27 mouse cellular contexts compared by ENCODE assay signal in the genomic region with DNA sequence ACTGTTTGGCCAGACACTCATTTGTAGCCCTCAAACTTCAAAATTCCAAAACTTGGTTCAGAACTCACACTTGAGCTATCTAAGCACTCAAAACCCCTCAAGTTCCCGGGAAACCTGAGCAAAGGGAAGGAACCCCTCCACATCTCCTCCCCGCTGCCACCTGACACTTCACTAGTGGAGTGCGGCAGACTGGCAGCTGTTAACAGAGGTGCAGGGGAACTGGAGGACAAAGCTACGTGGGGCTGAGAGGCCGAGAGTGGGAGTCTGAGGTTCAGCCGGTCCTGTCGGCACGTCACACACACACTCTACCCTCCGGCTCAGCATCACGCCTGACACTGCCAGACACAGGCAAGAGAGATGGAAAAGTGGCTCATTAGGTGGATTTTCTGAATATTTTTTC. TPM values are rescaled to one million over a fixed set of nuclear protein-coding genes. Genes with fewer than 3 reads are reported as not detected.
DNase-seq lines count a peak whose midpoint lies in the region; ATAC-seq and TF ChIP-seq lines count a peak whose summit lies in the region.
"Had no signal": no experiment of that assay in that cellular context is flagged by ENCODE, and none has a peak within 500 bp of the region (broad histone marks: within the 10 kb centered on the region; RNA-seq: fewer than 3 reads in every experiment).

No protein-coding gene starts in this region.

- H3K9me3 ChIP-seq in heart, embryonic 10.5 days: no peaks in the 10 kb centered on the region
- no peaks in the 10 kb centered on the region for H3K9me3 ChIP-seq in heart, postnatal 0 days (replicated peaks; ENCODE audit: control insufficient read depth, low read length)
- no peaks in the 10 kb centered on the region for H3K9me3 ChIP-seq in stomach, embryonic 15.5 days
- no peaks in the 10 kb centered on the region for H3K9me3 ChIP-seq in stomach, postnatal 0 days (ENCODE audit: control insufficient read depth, low read length)
- H3K9me3 ChIP-seq in hindbrain, embryonic 12.5 days (replicated peaks): no peaks in the 10 kb centered on the region
- no peaks in the 10 kb centered on the region for H3K9me3 ChIP-seq in hindbrain, embryonic 10.5 days
- H3K9me3 ChIP-seq: embryonic facial prominence, embryonic 12.5 days; hindbrain, embryonic 13.5 days; midbrain, embryonic 10.5 days had no signal

- H3K4me3 ChIP-seq in heart, embryonic 10.5 days: no peak overlapping the region
- H3K4me3 ChIP-seq in heart, postnatal 0 days (ENCODE audit: low read depth, low read length): no peak overlapping the region
- no peak overlapping the region for H3K4me3 ChIP-seq in stomach, embryonic 15.5 days (replicated peaks)
- H3K4me3 ChIP-seq in stomach, postnatal 0 days (ENCODE audit: low read depth, low read length): no peak overlapping the region
- no peak overlapping the region for H3K4me3 ChIP-seq in hindbrain, embryonic 12.5 days
- H3K4me3 ChIP-seq in hindbrain, embryonic 10.5 days: no peak overlapping the region
- H3K4me3 ChIP-seq: embryonic facial prominence, embryonic 12.5 days; erythroblast, embryonic 14.5 days; hindbrain, embryonic 13.5 days; midbrain, embryonic 10.5 days had no signal

- peaks cover 71% of the 10 kb centered on the region for H3K36me3 ChIP-seq in heart, embryonic 10.5 days
- H3K36me3 ChIP-seq in heart, postnatal 0 days (replicated peaks; ENCODE audit: control insufficient read depth, insufficient read depth, low read length): peaks cover 45% of the 10 kb centered on the region
- peaks cover 17% of the 10 kb centered on the region; the same call in 1 of the 2 replicates for H3K36me3 ChIP-seq in stomach, embryonic 15.5 days
- peaks cover 7% of the 10 kb centered on the region for H3K36me3 ChIP-seq in stomach, postnatal 0 days (ENCODE audit: control insufficient read depth, insufficient read depth, low read length)
- H3K36me3 ChIP-seq in hindbrain, embryonic 12.5 days: peaks cover 69% of the 10 kb centered on the region
- peaks cover 96% of the 10 kb centered on the region for H3K36me3 ChIP-seq in hindbrain, embryonic 10.5 days

- H3K9ac ChIP-seq in heart, postnatal 0 days (replicated peaks; ENCODE audit: low read depth, low read length): peak overlapping the region; percentile 26; the same call in 1 of the 2 replicates
- no peak overlapping the region for H3K9ac ChIP-seq in stomach, embryonic 15.5 days
- no peak overlapping the region for H3K9ac ChIP-seq in stomach, postnatal 0 days (ENCODE audit: low read length)
- H3K9ac ChIP-seq in hindbrain, embryonic 12.5 days: no peak overlapping the region
- H3K9ac ChIP-seq: embryonic facial prominence, embryonic 12.5 days; hindbrain, embryonic 13.5 days had no signal

- TF ChIP-seq CTCF in heart, postnatal 0 days (IDR thresholded peaks at IDR 0.05; ENCODE audit: low read depth): no peak
- no peak for TF ChIP-seq CTCF in stomach, postnatal 0 days (IDR thresholded peaks at IDR 0.05; ENCODE audit: low read depth)

- 47% methylated on average over 10 of the region's 10 CpGs for WGBS in heart, embryonic 10.5 days
- 35% methylated on average over 10 of the region's 10 CpGs for WGBS in heart, postnatal 0 days
- WGBS in stomach, embryonic 15.5 days: 75% methylated on average over 10 of the region's 10 CpGs
- WGBS in stomach, postnatal 0 days: 73% methylated on average over 10 of the region's 10 CpGs
- 93% methylated on average over 10 of the region's 10 CpGs for WGBS in hindbrain, embryonic 12.5 days
- 90% methylated on average over 10 of the region's 10 CpGs for WGBS in hindbrain, embryonic 10.5 days

- DNase-seq in heart, embryonic 10.5 days (ENCODE audit: low spot score): no peak
- DNase-seq in heart, adult 18-20 months: no peak
- peak; percentile 35 for DNase-seq in heart, postnatal 0 days (ENCODE audit: low spot score)
- no peak for DNase-seq in heart, adult 8-10 months (ENCODE audit: low spot score)
- DNase-seq in stomach, postnatal 0 days (ENCODE audit: low spot score): no peak
- DNase-seq in hindbrain, embryonic 10.5 days (ENCODE audit: low spot score): no peak
- DNase-seq: adrenal gland, adult 8-10 months; cerebellum, postnatal 10 days; gastrocnemius, postnatal 25 days; kidney, adult 8-10 months; retina, postnatal 1 day had no signal

- ATAC-seq in heart, postnatal 0 days (ENCODE audit: insufficient read depth, low read depth): 0 out of 2 replicates have a peak, but pooled peaks have one; percentile 16
- no peak for ATAC-seq in stomach, embryonic 15.5 days (ENCODE audit: insufficient read depth, low FRiP score, low read depth)
- ATAC-seq in stomach, postnatal 0 days (ENCODE audit: low FRiP score, low TSS enrichment): no peak
- no peak for ATAC-seq in hindbrain, embryonic 12.5 days (ENCODE audit: low FRiP score)
- ATAC-seq: CD4-positive, CD25-positive, alpha-beta regulatory T cell, adult 4 months; forebrain, embryonic 14.5 days; inflammation-experienced regulatory T-cells, adult 6 months; Patski had no signal

- no peaks in the 10 kb centered on the region for H3K27me3 ChIP-seq in heart, embryonic 10.5 days (ENCODE audit: insufficient read depth, poor library complexity, severe bottlenecking)
- no peaks in the 10 kb centered on the region for H3K27me3 ChIP-seq in heart, postnatal 0 days (ENCODE audit: control insufficient read depth, insufficient read depth, low read length)
- no peaks in the 10 kb centered on the region for H3K27me3 ChIP-seq in stomach, embryonic 15.5 days (replicated peaks)
- H3K27me3 ChIP-seq in stomach, postnatal 0 days (ENCODE audit: control insufficient read depth, insufficient read depth, low read length): no peaks in the 10 kb centered on the region
- no peaks in the 10 kb centered on the region for H3K27me3 ChIP-seq in hindbrain, embryonic 12.5 days
- no peaks in the 10 kb centered on the region for H3K27me3 ChIP-seq in hindbrain, embryonic 10.5 days (ENCODE audit: insufficient read depth, poor library complexity, severe bottlenecking)
- H3K27me3 ChIP-seq: embryonic facial prominence, embryonic 12.5 days; hindbrain, embryonic 13.5 days; Patski had no signal

- H3K4me2 ChIP-seq in heart, postnatal 0 days (ENCODE audit: low read depth, low read length): peak overlapping the region; percentile 38
- H3K4me2 ChIP-seq in stomach, embryonic 15.5 days: no peak overlapping the region
- H3K4me2 ChIP-seq in stomach, postnatal 0 days (replicated peaks; ENCODE audit: low read depth): no peak overlapping the region
- no peak overlapping the region for H3K4me2 ChIP-seq in hindbrain, embryonic 12.5 days (replicated peaks)
- H3K4me2 ChIP-seq: embryonic facial prominence, embryonic 12.5 days; hindbrain, embryonic 13.5 days had no signal

- H3K27ac ChIP-seq in heart, embryonic 10.5 days: peak overlapping the region; percentile 78
- H3K27ac ChIP-seq in heart, postnatal 0 days (ENCODE audit: low read depth): 0 out of 2 replicates have a peak overlapping the region, but pooled peaks have one; percentile 26
- peak overlapping the region; percentile 16; the same call in 1 of the 2 replicates for H3K27ac ChIP-seq in stomach, embryonic 15.5 days
- H3K27ac ChIP-seq in stomach, postnatal 0 days (replicated peaks): no peak overlapping the region
- no peak overlapping the region for H3K27ac ChIP-seq in hindbrain, embryonic 12.5 days
- no peak overlapping the region for H3K27ac ChIP-seq in hindbrain, embryonic 10.5 days
- H3K27ac ChIP-seq: embryonic facial prominence, embryonic 12.5 days; hindbrain, embryonic 13.5 days; midbrain, embryonic 10.5 days had no signal

- H3K4me1 ChIP-seq in heart, embryonic 10.5 days: peaks cover 72% of the 10 kb centered on the region
- peaks cover 41% of the 10 kb centered on the region for H3K4me1 ChIP-seq in heart, postnatal 0 days (ENCODE audit: control insufficient read depth, insufficient read depth)
- peaks cover 6% of the 10 kb centered on the region; the same call in 1 of the 2 replicates for H3K4me1 ChIP-seq in stomach, embryonic 15.5 days
- no peaks in the 10 kb centered on the region for H3K4me1 ChIP-seq in stomach, postnatal 0 days (replicated peaks; ENCODE audit: control insufficient read depth, insufficient read depth)
- peaks cover 5% of the 10 kb centered on the region; the same call in 1 of the 2 replicates for H3K4me1 ChIP-seq in hindbrain, embryonic 12.5 days
- H3K4me1 ChIP-seq in hindbrain, embryonic 10.5 days (replicated peaks): peaks cover 17% of the 10 kb centered on the region; the same call in 1 of the 2 replicates
- H3K4me1 ChIP-seq: embryonic facial prominence, embryonic 12.5 days had no signal

- no peak for TF ChIP-seq EP300 in heart, postnatal 0 days (IDR thresholded peaks at IDR 0.05; ENCODE audit: low read depth)
- TF ChIP-seq EP300 in stomach, postnatal 0 days (optimal IDR thresholded peaks at IDR 0.05): no peak

RNA-seq across cellular contexts. Expression of gene Wdr91, which starts 6.8 kb away (rescaled TPM):
- 12.6 and 13.0 TPM in 2 replicates for polyA plus RNA-seq in heart, embryonic 10.5 days (2016; fragmentation: Nextera tagmentation; extraction: Ambion mirVana)
- 10 to 100 TPM; 14.1 to 14.5 TPM for total RNA-seq in heart, adult 18-20 months (2021)
- 24.9 and 25.2 TPM in 2 replicates for total RNA-seq in heart, postnatal 0 days (2014; rRNA removed; ENCODE audit: low replicate concordance)
- polyA plus RNA-seq in heart, postnatal 0 days (2015; fragmentation: Nextera tagmentation; extraction: Ambion mirVana): 7.7 and 8.6 TPM in 2 replicates
- total RNA-seq in heart, adult 8-10 months (2022): 10 to 100 TPM; 11.6 to 15.9 (median 13.3) TPM
- 9.0 and 9.1 TPM in 2 replicates for polyA plus RNA-seq in stomach, embryonic 15.5 days (2015; fragmentation: Nextera tagmentation; extraction: Ambion mirVana)
- 4.5 and 5.0 TPM in 2 replicates for polyA plus RNA-seq in stomach, postnatal 0 days (2015; fragmentation: Nextera tagmentation; extraction: Ambion mirVana)
- polyA plus RNA-seq in hindbrain, embryonic 12.5 days (2016; fragmentation: Nextera tagmentation; extraction: Ambion mirVana): 13.1 and 13.6 TPM in 2 replicates
- 13.5 and 14.3 TPM in 2 replicates for polyA plus RNA-seq in hindbrain, embryonic 10.5 days (2016; fragmentation: Nextera tagmentation; extraction: Ambion mirVana)

RNA-seq across cellular contexts. Expression of gene Stra8, which starts 16.1 kb away (rescaled TPM):
- polyA plus RNA-seq in heart, embryonic 10.5 days (2016; fragmentation: Nextera tagmentation; extraction: Ambion mirVana): not detected in 2 replicates
- not detected for total RNA-seq in heart, adult 18-20 months (2021)
- total RNA-seq in heart, postnatal 0 days (2014; rRNA removed; ENCODE audit: low replicate concordance): not detected in 2 replicates
- not detected in 2 replicates for polyA plus RNA-seq in heart, postnatal 0 days (2015; fragmentation: Nextera tagmentation; extraction: Ambion mirVana)
- total RNA-seq in heart, adult 8-10 months (2022): not detected
- polyA plus RNA-seq in stomach, embryonic 15.5 days (2015; fragmentation: Nextera tagmentation; extraction: Ambion mirVana): not detected in 2 replicates
- 0.10 TPM in 1 of 2 replicates, not detected in the other for polyA plus RNA-seq in stomach, postnatal 0 days (2015; fragmentation: Nextera tagmentation; extraction: Ambion mirVana)
- polyA plus RNA-seq in hindbrain, embryonic 12.5 days (2016; fragmentation: Nextera tagmentation; extraction: Ambion mirVana): not detected in 2 replicates
- not detected in 2 replicates for polyA plus RNA-seq in hindbrain, embryonic 10.5 days (2016; fragmentation: Nextera tagmentation; extraction: Ambion mirVana)
- total RNA-seq: adrenal gland, adult 8-10 months; gastrocnemius, postnatal 25 days; layer of hippocampus, postnatal 10 days; midbrain, postnatal 0 days had no signal
- polyA plus RNA-seq: embryonic facial prominence, embryonic 12.5 days; erythroblast, embryonic 14.5 days; forebrain, embryonic 14.5 days; hindbrain, embryonic 13.5 days; inflammation-experienced regulatory T-cells, adult 6 months; limb, embryonic 11.5 days; liver, embryonic 16.5 days; midbrain, embryonic 10.5 days; midbrain, postnatal 0 days; Patski; stomach, embryonic 16.5 days; urinary bladder, adult 2 months had no signal

RNA-seq across cellular contexts. Expression of gene Cyren, which starts 26.0 kb away (rescaled TPM):
- polyA plus RNA-seq in heart, embryonic 10.5 days (2016; fragmentation: Nextera tagmentation; extraction: Ambion mirVana): 13.7 and 16.5 TPM in 2 replicates
- 1 to 10 TPM; 3.6 to 5.2 TPM for total RNA-seq in heart, adult 18-20 months (2021)
- 1.7 and 6.3 TPM in 2 replicates for total RNA-seq in heart, postnatal 0 days (2014; rRNA removed; ENCODE audit: low replicate concordance)
- 6.1 and 6.3 TPM in 2 replicates for polyA plus RNA-seq in heart, postnatal 0 days (2015; fragmentation: Nextera tagmentation; extraction: Ambion mirVana)
- total RNA-seq in heart, adult 8-10 months (2022): 1 to 10 TPM; 3.7 to 4.2 (median 3.8) TPM
- polyA plus RNA-seq in stomach, embryonic 15.5 days (2015; fragmentation: Nextera tagmentation; extraction: Ambion mirVana): 12.5 and 12.6 TPM in 2 replicates
- polyA plus RNA-seq in stomach, postnatal 0 days (2015; fragmentation: Nextera tagmentation; extraction: Ambion mirVana): 5.8 and 5.9 TPM in 2 replicates
- 14.4 TPM in 2 replicates for polyA plus RNA-seq in hindbrain, embryonic 12.5 days (2016; fragmentation: Nextera tagmentation; extraction: Ambion mirVana)
- 17.9 and 18.4 TPM in 2 replicates for polyA plus RNA-seq in hindbrain, embryonic 10.5 days (2016; fragmentation: Nextera tagmentation; extraction: Ambion mirVana)

RNA-seq across cellular contexts. Expression of gene Tmem140, which starts 40.9 kb away (rescaled TPM):
- polyA plus RNA-seq in heart, embryonic 10.5 days (2016; fragmentation: Nextera tagmentation; extraction: Ambion mirVana): 1.4 and 1.8 TPM in 2 replicates
- total RNA-seq in heart, adult 18-20 months (2021): 10 to 100 TPM; 26.5 to 32.4 TPM
- total RNA-seq in heart, postnatal 0 days (2014; rRNA removed; ENCODE audit: low replicate concordance): 7.7 and 10.6 TPM in 2 replicates
- 5.3 and 6.1 TPM in 2 replicates for polyA plus RNA-seq in heart, postnatal 0 days (2015; fragmentation: Nextera tagmentation; extraction: Ambion mirVana)
- total RNA-seq in heart, adult 8-10 months (2022): 10 to 100 TPM; 17.8 to 27.1 (median 24.5) TPM
- 1.8 and 2.5 TPM in 2 replicates for polyA plus RNA-seq in stomach, embryonic 15.5 days (2015; fragmentation: Nextera tagmentation; extraction: Ambion mirVana)
- polyA plus RNA-seq in stomach, postnatal 0 days (2015; fragmentation: Nextera tagmentation; extraction: Ambion mirVana): 7.8 and 8.3 TPM in 2 replicates
- polyA plus RNA-seq in hindbrain, embryonic 12.5 days (2016; fragmentation: Nextera tagmentation; extraction: Ambion mirVana): 1.5 and 1.8 TPM in 2 replicates
- 1.6 and 1.9 TPM in 2 replicates for polyA plus RNA-seq in hindbrain, embryonic 10.5 days (2016; fragmentation: Nextera tagmentation; extraction: Ambion mirVana)
- polyA plus RNA-seq: erythroblast, embryonic 14.5 days had no signal

Comparison
In these comparisons a context has a peak if more than half of its experiments do, and no peak if none do; other contexts are left out.
1. H3K27ac ChIP-seq: peak in heart, embryonic 10.5 days (single experiment), heart, postnatal 0 days (single experiment) and stomach, embryonic 15.5 days (single experiment); none in stomach, postnatal 0 days (single experiment), hindbrain, embryonic 12.5 days (single experiment) and hindbrain, embryonic 10.5 days (single experiment).